Mouse (Mus musculus) embryonic fibroblast, embryonic 13.5 days (primary cell): Measurements from ENCODE around the gene Itk. TPM values are rescaled to one million over a fixed set of nuclear protein-coding genes. Genes with fewer than 3 reads are reported as not detected.
A peak's percentile ranks its signal among the peaks of the same experiment; 100 is the strongest.

Source experiments
- H3K27ac ChIP-seq: 2 replicates; pipeline ENCODE4 v1.5.1; 2012; ENCODE audit warnings: low read length, control low read depth, inconsistent platforms; ENCODE audit not compliant: insufficient read depth
- H3K4me1 ChIP-seq: 2 replicates; pipeline ENCODE4 v1.6.1; 2011; ENCODE audit warnings: low read length; ENCODE audit not compliant: control insufficient read depth, insufficient read depth
- H3K4me3 ChIP-seq: 2 replicates; pipeline ENCODE4 v1.5.1; 2011; ENCODE audit warnings: mild to moderate bottlenecking, control low read depth, low read length; ENCODE audit not compliant: insufficient read depth
- CTCF ChIP-seq: IDR thresholded peaks from 2 replicates; pipeline ENCODE4 v1.5.1; 2011; ENCODE audit warnings: mild to moderate bottlenecking, control low read depth, low read length, moderate library complexity, borderline replicate concordance; ENCODE audit not compliant: insufficient read depth
- POLR2A ChIP-seq: IDR thresholded peaks from 2 replicates; pipeline ENCODE4 v1.6.1; 2011; ENCODE audit warnings: low read depth, mild to moderate bottlenecking, control low read depth, low read length, moderate library complexity
- polyA plus RNA-seq: library from polyadenylated mRNA; stranded (reverse); fragments of >200 nt; gene quantifications from 2 replicates; pipeline ENCODE4 v1.2.4, GENCODE M21; 2011; ENCODE audit warnings: low read depth; ENCODE audit not compliant: missing spikeins, insufficient read length

Gene Itk
- polyA plus RNA-seq, 1 experiment = not detected

DNA sequence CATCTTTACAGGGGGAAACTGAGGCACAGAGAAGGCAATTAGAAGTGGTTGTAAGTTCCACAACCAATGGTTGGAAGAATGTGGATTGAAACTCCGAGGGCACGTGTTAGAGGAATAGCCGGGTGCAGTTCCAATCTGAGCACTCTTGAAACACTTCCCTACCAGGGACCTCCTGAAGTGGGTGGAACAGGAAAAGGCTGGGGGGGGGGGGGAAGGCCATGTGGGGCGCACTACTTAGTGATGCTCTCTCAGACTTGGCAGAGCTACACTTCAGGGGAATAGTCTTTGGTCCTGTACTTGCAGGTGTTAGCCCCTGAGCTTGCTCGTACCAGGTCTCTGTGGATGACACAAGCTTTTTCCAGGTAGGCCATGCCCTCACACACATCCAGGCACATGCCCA, 53.3 kb downstream of the Itk start:
- Histone ChIP-seq H3K27ac (no peak overlapping the region), H3K4me1 (no peaks in the 10 kb centered on the region)
- TF ChIP-seq POLR2A = no peak
- TF ChIP-seq CTCF = no peak

DNA sequence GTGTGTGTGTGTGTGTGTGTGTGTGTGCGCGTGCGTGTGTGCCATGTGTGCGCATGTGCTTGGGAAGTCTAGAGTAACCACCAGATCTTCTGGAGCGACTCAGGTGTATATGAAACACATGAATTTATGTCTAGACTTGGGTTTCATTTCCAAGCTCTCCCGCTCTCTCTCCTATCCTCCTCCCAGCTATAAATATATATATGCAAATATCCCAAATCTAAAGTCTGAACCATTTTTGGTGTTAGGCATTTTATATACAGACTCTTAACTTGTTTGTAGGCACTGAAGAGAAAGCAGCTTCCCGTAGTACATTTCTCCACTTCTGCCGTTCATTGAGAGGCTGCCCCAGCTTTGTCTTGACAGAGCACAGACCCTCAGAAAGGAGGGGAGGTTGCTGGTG, 57.1 kb downstream of the Itk start:
- TF ChIP-seq POLR2A = no peak
- TF ChIP-seq CTCF = no peak
- H3K4me1 ChIP-seq = no peaks in the 10 kb centered on the region
- no peak overlapping the region for H3K27ac ChIP-seq
- no peak overlapping the region for H3K4me3 ChIP-seq

More for the DNA sequence above, 53.3 kb downstream of the Itk start:
- no peak overlapping the region for H3K4me3 ChIP-seq

DNA sequence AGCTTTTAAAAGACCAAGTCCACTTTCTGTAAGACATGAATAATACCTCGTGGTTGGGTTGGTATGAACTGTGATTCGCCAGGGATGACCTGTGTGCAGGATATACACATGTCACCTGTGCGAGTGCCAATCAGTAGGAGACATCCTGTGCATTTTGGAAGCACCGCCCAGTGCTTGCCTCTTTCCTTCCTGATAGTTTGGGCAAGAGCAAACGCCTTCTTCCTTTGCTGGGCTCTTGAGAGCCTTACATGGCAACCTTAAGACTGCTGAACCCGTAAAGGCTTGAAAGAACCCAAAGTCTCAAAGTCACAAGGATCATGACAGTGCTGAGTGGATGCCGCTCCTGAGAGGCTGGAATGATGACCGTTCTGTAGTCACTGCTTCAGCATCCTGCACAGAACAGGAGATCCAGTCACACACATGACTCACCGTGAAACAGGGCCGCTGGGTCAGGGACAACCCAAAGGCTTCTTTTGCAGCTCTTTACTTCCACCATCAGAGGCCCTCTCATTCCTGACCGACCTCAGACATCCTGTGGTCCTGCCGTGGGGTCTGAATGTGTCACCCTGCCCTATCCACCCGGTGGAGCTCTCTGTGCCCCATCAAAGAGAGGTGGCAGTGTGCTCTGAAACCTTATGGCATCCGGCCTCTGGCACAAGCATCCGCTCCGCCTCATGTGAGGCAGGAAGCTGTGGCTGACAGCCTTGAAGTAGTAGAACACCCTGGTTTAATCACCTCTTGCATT, 62.9 kb downstream of the Itk start:
- Histone ChIP-seq H3K4me1 (no peaks in the 10 kb centered on the region), H3K4me3 (no peak overlapping the region), H3K27ac (no peak overlapping the region)
- TF ChIP-seq POLR2A = no peak
- no peak for TF ChIP-seq CTCF

DNA sequence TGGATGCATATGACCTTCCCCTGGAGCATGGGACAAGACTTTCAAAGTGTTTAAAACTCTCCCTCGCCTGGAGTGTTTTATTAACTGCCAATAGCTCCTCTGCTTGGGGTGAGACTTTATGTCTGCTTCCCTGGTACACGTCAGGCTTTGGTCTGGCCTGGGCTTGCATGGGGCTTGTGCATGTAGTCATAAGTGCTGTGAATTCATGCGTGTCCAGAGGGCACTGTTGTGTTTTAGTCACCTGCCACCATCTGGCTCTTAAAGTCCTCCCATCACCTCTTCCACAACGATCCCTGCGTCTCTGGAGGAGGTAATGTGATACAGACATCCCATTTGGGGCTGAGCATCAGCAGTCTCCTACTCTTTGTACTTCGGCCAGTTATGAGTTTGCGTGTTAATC, 67.8 kb downstream of the Itk start:
- Histone ChIP-seq H3K27ac (no peak overlapping the region), H3K4me3 (no peak overlapping the region), H3K4me1 (no peaks in the 10 kb centered on the region)
- TF ChIP-seq POLR2A = no peak
- TF ChIP-seq CTCF = no peak

DNA sequence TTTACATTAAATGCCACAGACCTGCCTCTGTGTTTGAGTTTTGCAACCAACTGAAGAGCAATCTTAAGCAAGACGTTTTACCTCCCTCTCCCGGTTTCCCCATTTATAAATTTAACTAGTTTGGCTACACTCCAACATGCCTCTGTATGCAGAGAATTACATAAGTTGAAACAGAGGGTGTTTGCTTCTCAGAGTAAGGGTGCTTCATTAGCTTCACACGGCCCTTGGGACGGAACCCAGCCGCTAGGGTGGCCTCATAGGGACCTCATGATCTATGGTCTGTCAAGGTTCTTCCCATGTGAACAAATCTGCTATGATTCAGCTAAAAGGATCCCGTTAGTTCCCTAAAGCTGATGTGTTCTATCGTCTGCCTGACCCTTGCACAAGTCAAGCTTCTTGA, 74.8 kb downstream of the Itk start:
- no peak for TF ChIP-seq CTCF
- no peak for TF ChIP-seq POLR2A
- Histone ChIP-seq H3K4me1 (no peaks in the 10 kb centered on the region), H3K4me3 (no peak overlapping the region), H3K27ac (no peak overlapping the region)

DNA sequence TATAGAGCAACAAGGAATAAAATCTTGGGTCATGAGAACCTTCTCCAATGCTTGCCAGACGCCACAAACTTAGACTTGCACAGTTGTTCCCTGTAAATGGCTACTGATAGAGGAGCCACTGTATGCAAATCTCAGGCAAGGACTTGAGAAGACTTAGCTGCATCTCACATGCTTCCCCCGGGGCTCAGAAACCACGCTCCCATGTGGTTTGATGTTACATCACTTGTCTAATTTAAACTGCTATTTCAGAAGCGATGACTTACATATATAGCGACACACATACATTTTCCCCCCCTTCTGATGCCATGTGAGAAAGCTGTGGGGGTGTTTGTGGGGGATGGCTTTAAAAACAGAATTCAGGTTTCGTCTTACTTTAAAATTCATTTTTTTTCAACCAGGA, 75.5 kb downstream of the Itk start:
- H3K4me1 ChIP-seq = no peaks in the 10 kb centered on the region
- TF ChIP-seq CTCF = no peak
- TF ChIP-seq POLR2A = no peak

DNA sequence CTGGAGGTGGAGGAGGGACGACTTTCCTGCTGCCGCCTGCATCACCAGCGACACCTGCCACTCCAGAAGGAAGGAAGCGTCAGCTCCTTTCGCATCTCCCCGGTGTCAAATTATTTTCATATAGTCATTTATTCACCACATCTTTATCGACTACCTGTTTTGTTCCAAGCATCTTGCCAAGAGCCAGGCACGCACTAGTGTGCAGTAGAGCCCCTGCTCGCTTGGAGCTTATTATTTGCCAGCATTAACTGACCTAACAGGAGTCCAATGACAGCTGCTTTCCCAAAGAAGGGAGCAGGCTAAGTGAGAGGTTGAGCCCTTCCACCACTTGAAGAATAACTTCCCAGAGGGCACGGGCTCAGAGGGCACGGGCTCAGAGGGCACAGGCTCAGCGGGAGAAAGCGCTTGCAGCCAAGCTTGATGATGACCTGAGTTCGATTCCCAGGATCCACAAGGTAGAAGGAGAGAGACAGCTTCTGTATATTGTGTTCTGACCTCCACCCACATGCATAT, 76.7 kb downstream of the Itk start, which contains the start of gene Cyfip2:
Gene Cyfip2, minus strand, starts transcription at position 337 of the 513 bp plus-strand sequence.
- no peaks in the 10 kb centered on the region for H3K4me1 ChIP-seq
- H3K27ac ChIP-seq = no peak within 1 kb of the TSS
- H3K4me3 ChIP-seq = peak within 1 kb of the TSS; percentile 54
- no peak for TF ChIP-seq CTCF
- TF ChIP-seq POLR2A = no peak

More for the DNA sequence above, 75.5 kb downstream of the Itk start:
- no peak overlapping the region for H3K4me3 ChIP-seq
- no peak overlapping the region for H3K27ac ChIP-seq

DNA sequence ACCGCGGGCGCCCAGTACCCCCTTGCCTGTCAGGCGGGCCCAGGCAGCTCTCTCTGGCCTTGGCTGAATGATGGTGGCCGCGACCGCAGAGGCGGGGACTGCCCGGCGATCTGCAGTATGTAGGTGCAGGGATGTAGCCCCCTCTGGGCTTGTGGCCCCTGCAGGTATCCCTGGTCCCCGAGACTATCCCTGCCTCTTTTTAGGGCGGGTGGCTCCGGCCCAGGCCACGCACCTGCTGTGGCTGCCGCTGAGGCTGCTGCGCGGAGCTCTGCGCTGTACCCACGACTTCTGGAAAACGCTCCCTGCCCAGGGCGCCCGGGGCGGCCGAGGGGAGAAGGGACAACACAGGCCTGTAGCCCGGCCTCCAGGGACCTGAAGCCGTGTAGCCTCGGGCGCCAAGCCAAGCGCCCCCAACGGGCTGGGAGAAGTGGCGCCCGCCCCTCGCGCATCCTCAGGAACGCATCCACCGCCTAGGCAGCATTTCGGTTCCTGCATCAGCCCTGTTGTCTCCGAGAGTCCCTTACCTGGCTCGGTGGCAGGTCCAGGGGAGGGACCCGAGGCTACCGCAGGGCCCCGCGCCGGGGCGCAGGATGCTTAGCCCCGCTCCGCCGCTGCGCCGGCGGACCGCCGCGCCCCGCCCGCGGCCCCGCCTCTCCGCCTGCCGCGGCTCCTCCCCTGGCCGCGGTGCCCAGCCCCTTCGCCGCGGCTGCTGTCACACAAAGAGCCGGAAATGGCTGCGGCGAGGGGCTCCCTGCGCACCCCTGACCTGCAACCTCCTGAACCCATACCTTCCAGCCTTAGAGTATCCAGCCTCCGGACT, 77.4 kb downstream of the Itk start:
- Histone ChIP-seq H3K4me1 (no peaks in the 10 kb centered on the region), H3K4me3 (peak overlapping the region; percentile 54), H3K27ac (no peak overlapping the region)
- TF ChIP-seq POLR2A (no peak), CTCF (no peak)

DNA sequence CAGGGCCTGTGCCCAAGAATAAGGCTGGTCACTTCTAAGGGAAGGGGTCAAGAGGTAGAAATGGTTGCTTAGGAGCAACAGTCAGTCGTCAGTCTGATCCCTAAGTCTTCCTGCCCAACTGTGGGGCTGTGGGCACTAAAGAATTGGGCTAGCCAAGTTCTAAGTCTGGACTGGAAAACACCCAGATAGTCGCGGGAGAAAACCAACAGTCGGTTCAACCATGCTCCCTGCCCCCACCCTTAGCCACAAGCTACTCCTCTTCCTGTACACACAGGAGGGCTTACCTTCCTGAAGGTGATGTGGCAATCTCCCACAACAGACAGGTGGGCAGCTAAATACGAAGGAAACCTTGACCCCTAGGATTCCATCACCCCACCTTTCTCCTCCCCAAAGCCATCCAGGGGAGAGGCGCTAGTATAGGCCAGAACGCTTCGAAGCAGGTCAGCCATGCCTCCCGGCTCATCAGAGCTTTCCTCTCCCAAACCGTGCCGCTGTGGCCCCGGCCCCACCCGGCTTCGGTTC, 78.1 kb downstream of the Itk start:
- Histone ChIP-seq H3K27ac (no peak overlapping the region), H3K4me1 (no peaks in the 10 kb centered on the region), H3K4me3 (peak overlapping the region; percentile 54)
- TF ChIP-seq POLR2A (no peak), CTCF (no peak)

DNA sequence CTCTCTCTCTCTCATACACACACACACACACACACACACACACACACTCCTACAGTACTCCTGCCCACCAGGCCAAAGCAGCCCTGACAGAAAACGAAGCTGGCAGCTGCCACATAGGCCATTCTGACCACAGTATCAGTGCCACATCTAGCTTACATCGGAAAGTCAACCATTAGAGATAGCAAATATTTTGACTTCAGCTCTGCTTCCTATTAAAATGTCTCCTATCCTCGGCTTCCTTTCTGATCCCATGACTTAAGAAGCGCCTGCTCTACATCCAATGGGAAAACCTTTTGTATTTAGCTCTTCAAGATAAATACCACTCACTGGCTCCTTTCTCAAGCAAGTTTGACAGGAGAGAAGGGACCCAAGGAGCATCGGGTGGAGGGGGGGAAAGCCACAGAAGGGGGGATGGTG, 78.7 kb downstream of the Itk start:
- H3K4me1 ChIP-seq = no peaks in the 10 kb centered on the region
- TF ChIP-seq CTCF (no peak), POLR2A (no peak)
- H3K27ac ChIP-seq = no peak overlapping the region
- no peak overlapping the region for H3K4me3 ChIP-seq
